Mouse (Mus musculus) embryo, embryonic 11.5 days (tissue): ENCODE results near the gene Emsy.

ENCODE experiments used
- DNase-seq: peaks from one replicate; pipeline ENCODE4 v3.0.0-alpha.2; 2012; ENCODE audit warnings: low read depth, low spot score

Gene Emsy

GRCm38 (mm10) chr7:98542731-98543142, 113.8 kb downstream of the Emsy start:
- no peak for DNase-seq

GRCm38 (mm10) chr7:98542267-98542666, 114.3 kb downstream of the Emsy start:
- DNase-seq, result no peak

- no peak for DNase-seq
These were observed 115.0 kb downstream of the Emsy start for GRCm38 (mm10) chr7:98541564-98541963.

- DNase-seq, result no peak
These were observed 115.7 kb downstream of the Emsy start for GRCm38 (mm10) chr7:98540879-98541278.

GRCm38 (mm10) chr7:98537967-98538573, 118.5 kb downstream of the Emsy start:
- no peak for DNase-seq

GRCm38 (mm10) chr7:98537210-98537966, 119.2 kb downstream of the Emsy start:
- DNase-seq, result no peak
